Mouse (Mus musculus) testis, adult 2 months (tissue): ENCODE measurements at regions not wholly inside any gene's neighbourhood (a gene's known extent, or its start where the extent isn't known, plus 50 kb on each side); places are given as distances from the start of the nearest gene placed in this dataset.

Experiments used
- CTCF ChIP-seq: fragments of 200-500 bp; IDR thresholded peaks from 2 replicates; pipeline ENCODE4 v1.5.1; 2012; ENCODE audit warnings: low read depth, mild to moderate bottlenecking, inconsistent platforms, low read length, moderate library complexity; ENCODE audit not compliant: control insufficient read depth, insufficient read depth, insufficient replicate concordance
- POLR2A ChIP-seq: fragments of 200-500 bp; IDR thresholded peaks from 2 replicates; pipeline ENCODE4 v1.6.1; 2012; ENCODE audit warnings: low read depth, mild to moderate bottlenecking, inconsistent platforms, low read length, moderate library complexity; ENCODE audit not compliant: control insufficient read depth

GRCm38 (mm10) chr13:100940791-100941190, 107.6 kb upstream of the Slc30a5 start:
- no peak for TF ChIP-seq CTCF
- TF ChIP-seq POLR2A, result no peak
